Mouse (Mus musculus) stomach, postnatal 0 days (tissue): ENCODE results near the gene Cdca5.

ENCODE experiments used
- CTCF ChIP-seq: IDR thresholded peaks from 2 replicates; pipeline ENCODE4 v1.5.1; 2016; ENCODE audit warnings: antibody characterized with exemption, low read depth, mild to moderate bottlenecking, moderate library complexity
- EP300 ChIP-seq: optimal IDR thresholded peaks from 2 replicates; pipeline ENCODE3; 2016; ENCODE audit warnings: antibody characterized with exemption

GRCm38 (mm10) chr19:6079983-6080480, 4.8 kb upstream of the Cdca5 start, which contains the start of gene Tmem262:
- TF ChIP-seq CTCF (no peak), EP300 (no peak)
